Mouse (Mus musculus) intestine, embryonic 16.5 days (tissue): ENCODE results near the gene Csf1. TPM values are rescaled to one million over a fixed set of nuclear protein-coding genes. Genes with fewer than 3 reads are reported as not detected.

ENCODE experiments used
- ATAC-seq: fragments of 200-750 bp; cut with Nextera tagmentation; 2 replicates; pipeline ENCODE4 v1.8.0; 2017; ENCODE audit warnings: moderate TSS enrichment, moderate library complexity
- H3K27ac ChIP-seq: fragments of 300-500 bp; sonication (generic); 2 replicates; pipeline ENCODE4 v1.5.1; 2014; ENCODE audit warnings: mild to moderate bottlenecking, low read length
- H3K27me3 ChIP-seq: fragments of 300-500 bp; sonication (generic); replicated peaks from 2 replicates; pipeline ENCODE4 v1.6.1; 2014; ENCODE audit warnings: low read length, control low read depth, mixed read lengths; ENCODE audit not compliant: control insufficient read depth, insufficient read depth
- H3K36me3 ChIP-seq: fragments of 300-500 bp; sonication (generic); 2 replicates; pipeline ENCODE4 v1.6.1; 2014; ENCODE audit warnings: low read length, control low read depth; ENCODE audit not compliant: control insufficient read depth, insufficient read depth
- H3K4me1 ChIP-seq: fragments of 300-500 bp; sonication (generic); 2 replicates; pipeline ENCODE4 v1.6.1; 2014; ENCODE audit warnings: low read length, control low read depth, mixed read lengths; ENCODE audit not compliant: control insufficient read depth, insufficient read depth
- H3K4me2 ChIP-seq: fragments of 300-500 bp; sonication (generic); 2 replicates; pipeline ENCODE4 v1.6.1; 2014; ENCODE audit warnings: low read depth, low read length, control low read depth
- H3K4me3 ChIP-seq: fragments of 300-500 bp; sonication (generic); 2 replicates; pipeline ENCODE4 v1.5.1; 2014; ENCODE audit warnings: mild to moderate bottlenecking, low read length
- H3K9ac ChIP-seq: fragments of 300-500 bp; sonication (generic); 2 replicates; pipeline ENCODE4 v1.6.1; 2014; ENCODE audit warnings: low read depth, low read length
- H3K9me3 ChIP-seq: fragments of 300-500 bp; sonication (generic); 2 replicates; pipeline ENCODE4 v1.6.1; 2016; ENCODE audit warnings: low read length, control low read depth; ENCODE audit not compliant: control insufficient read depth
- WGBS: fragments of 180-500 bp; shearing (Covaris S2); extraction: QIAGEN DNeasy Blood & Tissue Kit; methylation state at CpG from one replicate; pipeline ENCODE4 v1.1.7; 2014; 5-methylcytosine and 5-hydroxymethylcytosine counted together
- polyA plus RNA-seq: library from polyadenylated mRNA; unstranded; fragments of >200 nt; fragmentation: Nextera tagmentation; extraction: Ambion mirVana; gene quantifications from 2 replicates; pipeline ENCODE4 v1.2.1, GENCODE M21; 2015

Gene Csf1
- polyA plus RNA-seq, 1 experiment from 2014 or later, result 11.8 TPM

- no peaks in the 10 kb centered on the region for H3K9me3 ChIP-seq
- ATAC-seq, result peak; percentile 76
- H3K36me3 ChIP-seq, result no peaks in the 10 kb centered on the region
- H3K4me2 ChIP-seq, result no peak overlapping the region
- peaks cover 26% of the 10 kb centered on the region for H3K4me1 ChIP-seq
- H3K4me3 ChIP-seq, result no peak overlapping the region
- H3K27ac ChIP-seq, result no peak overlapping the region
- H3K9ac ChIP-seq, result no peak overlapping the region
- H3K27me3 ChIP-seq, result peaks cover 3% of the 10 kb centered on the region; the same call in 1 of the 2 replicates
- 25% methylated on average over 8 of the region's 8 CpGs for WGBS
These were observed 8.1 kb upstream of the Csf1 start for GRCm38 (mm10) chr3:107768104-107768989.

- Histone ChIP-seq H3K36me3 (no peaks in the 10 kb centered on the region), H3K27me3 (peaks cover 3% of the 10 kb centered on the region; the same call in 1 of the 2 replicates), H3K4me3 (no peak overlapping the region), H3K9ac (no peak overlapping the region), H3K4me1 (peaks cover 26% of the 10 kb centered on the region), H3K9me3 (no peaks in the 10 kb centered on the region), H3K4me2 (no peak overlapping the region), H3K27ac (no peak overlapping the region)
- no peak for ATAC-seq
- 42% methylated on average over 2 of the region's 2 CpGs for WGBS
These were observed 6.5 kb upstream of the Csf1 start for GRCm38 (mm10) chr3:107766804-107767203.

- H3K4me3 ChIP-seq, result no peak overlapping the region
- WGBS, result 77% methylated on average over 2 of the region's 2 CpGs
- H3K9me3 ChIP-seq, result no peaks in the 10 kb centered on the region
- peak; percentile 61; the same call in 1 of the 2 replicates for ATAC-seq
- H3K9ac ChIP-seq, result no peak overlapping the region
- no peak overlapping the region for H3K27ac ChIP-seq
- no peak overlapping the region for H3K4me2 ChIP-seq
- H3K36me3 ChIP-seq, result no peaks in the 10 kb centered on the region
- peaks cover 3% of the 10 kb centered on the region; the same call in 1 of the 2 replicates for H3K27me3 ChIP-seq
- H3K4me1 ChIP-seq, result peaks cover 26% of the 10 kb centered on the region
These were observed 5.7 kb upstream of the Csf1 start for GRCm38 (mm10) chr3:107765979-107766378.

- H3K4me2 ChIP-seq, result no peak overlapping the region
- no peaks in the 10 kb centered on the region for H3K36me3 ChIP-seq
- WGBS, result 79% methylated on average over 4 of the region's 4 CpGs
- no peaks in the 10 kb centered on the region for H3K9me3 ChIP-seq
- peaks cover 6% of the 10 kb centered on the region for H3K27me3 ChIP-seq
- no peak for ATAC-seq
- peaks cover 21% of the 10 kb centered on the region for H3K4me1 ChIP-seq
- H3K9ac ChIP-seq, result no peak overlapping the region
- no peak overlapping the region for H3K27ac ChIP-seq
- H3K4me3 ChIP-seq, result no peak overlapping the region
These were observed 3.3 kb upstream of the Csf1 start for GRCm38 (mm10) chr3:107763552-107763951.

GRCm38 (mm10) chr3:107761446-107761845 lies 1.2 kb upstream of the Csf1 start:
- Histone ChIP-seq H3K27me3 (peaks cover 12% of the 10 kb centered on the region), H3K4me2 (no peak overlapping the region), H3K36me3 (no peaks in the 10 kb centered on the region), H3K9ac (no peak overlapping the region), H3K27ac (no peak overlapping the region), H3K9me3 (no peaks in the 10 kb centered on the region), H3K4me3 (no peak overlapping the region), H3K4me1 (peaks cover 20% of the 10 kb centered on the region)
- 95% methylated on average over 5 of the region's 5 CpGs for WGBS
- no peak for ATAC-seq

- peaks cover 18% of the 10 kb centered on the region for H3K4me1 ChIP-seq
- 0 out of 2 replicates have a peak, but pooled peaks cover 2% of the 10 kb centered on the region for H3K36me3 ChIP-seq
- peak overlapping the region; percentile 86 for H3K9ac ChIP-seq
- no peak for ATAC-seq
- H3K27me3 ChIP-seq, result peaks cover 12% of the 10 kb centered on the region
- H3K4me3 ChIP-seq, result peak overlapping the region; percentile 66; the same call in 1 of the 2 replicates
- peak overlapping the region; percentile 72 for H3K4me2 ChIP-seq
- H3K9me3 ChIP-seq, result no peaks in the 10 kb centered on the region
- peak overlapping the region; percentile 89 for H3K27ac ChIP-seq
- WGBS, result 69% methylated on average over 1 of the region's 1 CpGs
These were observed 502 bp upstream of the Csf1 start for GRCm38 (mm10) chr3:107760771-107761170.

- H3K4me2 ChIP-seq, result peak overlapping the region; percentile 72
- peaks cover 14% of the 10 kb centered on the region for H3K4me1 ChIP-seq
- no peaks in the 10 kb centered on the region for H3K9me3 ChIP-seq
- 0 out of 2 replicates have a peak overlapping the region, but pooled peaks have one; percentile 6 for H3K27ac ChIP-seq
- H3K27me3 ChIP-seq, result peaks cover 12% of the 10 kb centered on the region
- H3K36me3 ChIP-seq, result 0 out of 2 replicates have a peak, but pooled peaks cover 6% of the 10 kb centered on the region
- H3K9ac ChIP-seq, result peak overlapping the region; percentile 86
- 13% methylated on average over 3 of the region's 3 CpGs for WGBS
- no peak for ATAC-seq
- H3K4me3 ChIP-seq, result peak overlapping the region; percentile 66
These were observed 1.6 kb downstream of the Csf1 start for GRCm38 (mm10) chr3:107758638-107759037.

- H3K27me3 ChIP-seq, result peaks cover 12% of the 10 kb centered on the region
- peak overlapping the region; percentile 86; the same call in 1 of the 2 replicates for H3K9ac ChIP-seq
- peak overlapping the region; percentile 72 for H3K4me2 ChIP-seq
- ATAC-seq, result no peak
- H3K9me3 ChIP-seq, result no peaks in the 10 kb centered on the region
- WGBS, result 51% methylated on average over 2 of the region's 2 CpGs
- H3K4me1 ChIP-seq, result peaks cover 14% of the 10 kb centered on the region
- H3K27ac ChIP-seq, result no peak overlapping the region
- H3K4me3 ChIP-seq, result peak overlapping the region; percentile 66
- 0 out of 2 replicates have a peak, but pooled peaks cover 6% of the 10 kb centered on the region for H3K36me3 ChIP-seq
These were observed 2.1 kb downstream of the Csf1 start for GRCm38 (mm10) chr3:107758176-107758575.

- no peak for ATAC-seq
- peak overlapping the region; percentile 66 for H3K4me3 ChIP-seq
These were observed 2.7 kb downstream of the Csf1 start for GRCm38 (mm10) chr3:107757365-107758129.

More at GRCm38 (mm10) chr3:107757365-107758129, 2.7 kb downstream of the Csf1 start:
- peaks cover 12% of the 10 kb centered on the region for H3K27me3 ChIP-seq
- 90% methylated on average over 5 of the region's 5 CpGs for WGBS
- no peaks in the 10 kb centered on the region for H3K9me3 ChIP-seq
- 0 out of 2 replicates have a peak, but pooled peaks cover 6% of the 10 kb centered on the region for H3K36me3 ChIP-seq
- peaks cover 14% of the 10 kb centered on the region for H3K4me1 ChIP-seq
- H3K4me2 ChIP-seq, result peak overlapping the region; percentile 72
- no peak overlapping the region for H3K27ac ChIP-seq
- peak overlapping the region; percentile 31; the same call in 1 of the 2 replicates for H3K9ac ChIP-seq
